Mouse (Mus musculus): Measurements from ENCODE around the gene Akap13.
A peak's percentile ranks its signal among the peaks of the same experiment; 100 is the strongest.

Gene Akap13

GRCm38 (mm10) chr7:75568883-75569282 lies 113.5 kb downstream of the Akap13 start:
- no peak for DNase-seq

GRCm38 (mm10) chr7:75570218-75570617 lies 114.9 kb downstream of the Akap13 start:
- DNase-seq, result no peak

DNA sequence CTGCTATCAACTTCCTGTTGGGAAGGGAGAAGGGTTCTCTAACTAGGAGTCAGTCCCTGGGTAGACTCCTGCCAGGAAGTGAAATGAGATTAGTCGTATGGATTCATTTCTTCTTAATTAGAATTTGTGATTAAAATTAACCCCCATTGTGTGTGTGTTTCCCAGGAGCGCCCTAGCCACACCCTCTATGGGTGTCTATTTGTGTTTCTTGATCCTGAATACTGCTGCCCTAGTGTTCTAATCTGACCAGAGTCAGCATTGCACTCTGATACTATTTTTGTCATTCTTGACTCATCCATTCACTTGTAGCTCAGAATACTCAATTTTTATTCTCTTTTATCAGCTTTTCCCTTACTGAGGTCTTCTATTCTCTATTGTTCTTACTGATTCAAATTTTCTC lies 115.7 kb downstream of the Akap13 start:
- DNase-seq, result no peak

GRCm38 (mm10) chr7:75572127-75572526 lies 116.8 kb downstream of the Akap13 start:
- no peak for DNase-seq

DNA sequence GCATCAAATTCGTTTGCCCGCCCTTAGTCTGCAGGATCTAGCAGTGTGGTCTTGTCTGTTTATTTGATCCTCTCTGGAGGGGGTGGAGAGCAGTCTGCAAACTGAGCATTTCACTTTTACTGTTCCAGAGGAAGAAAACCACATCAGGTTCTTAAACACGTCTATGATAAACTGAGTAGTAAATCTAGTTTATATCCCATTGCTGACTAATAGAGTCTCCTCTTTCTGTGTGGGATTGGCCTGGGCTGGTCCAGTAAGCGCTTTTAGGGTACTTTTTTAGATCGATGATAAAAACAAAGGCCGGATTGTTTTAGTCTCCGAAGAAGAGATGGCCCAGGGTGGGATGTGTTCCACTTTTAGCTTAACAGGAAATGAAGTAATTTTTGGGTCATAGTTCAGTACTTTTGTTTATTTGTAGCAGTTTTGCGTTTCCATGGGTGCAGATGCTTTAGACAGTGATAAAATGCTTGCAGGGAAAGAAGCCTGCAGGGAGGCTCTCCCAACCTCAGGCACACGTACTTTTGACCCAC lies 119.9 kb downstream of the Akap13 start:
- peak in 1 of 2 experiments; percentile 64 for DNase-seq

- no peak for DNase-seq
Observed at GRCm38 (mm10) chr7:75575800-75576585, 120.7 kb downstream of the Akap13 start.

- no peak for DNase-seq
Observed at GRCm38 (mm10) chr7:75576851-75577250, 121.5 kb downstream of the Akap13 start.

GRCm38 (mm10) chr7:75577353-75577752 lies 122.0 kb downstream of the Akap13 start:
- peak; percentile 62 to 64 for DNase-seq

- no peak for DNase-seq
Observed at GRCm38 (mm10) chr7:75578647-75579046, 123.3 kb downstream of the Akap13 start.

DNA sequence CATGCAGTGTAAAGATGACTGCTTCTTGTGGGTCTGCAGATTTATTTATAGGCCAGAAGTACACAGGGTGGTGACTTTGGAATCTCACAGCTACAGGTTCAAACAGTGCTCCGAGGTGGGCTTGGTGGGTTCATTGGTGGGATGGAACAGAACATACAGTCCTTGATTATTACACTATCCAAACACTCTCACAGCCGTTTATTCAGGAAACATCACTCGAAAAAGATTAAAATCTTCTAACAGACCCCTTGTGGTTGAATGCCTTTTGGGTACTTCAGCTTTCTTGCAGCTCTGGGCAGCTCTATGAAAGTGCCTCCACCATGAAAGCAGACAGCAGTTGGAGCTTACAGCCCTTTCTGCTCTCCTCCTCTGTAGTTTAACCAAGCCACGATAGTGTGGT lies 126.8 kb downstream of the Akap13 start:
- no peak for DNase-seq

- no peak for DNase-seq
Observed at GRCm38 (mm10) chr7:75584100-75584499, 128.8 kb downstream of the Akap13 start.

GRCm38 (mm10) chr7:75585409-75585808 lies 130.1 kb downstream of the Akap13 start:
- no peak for DNase-seq

- peak; percentile 51 to 60 for DNase-seq
Observed at GRCm38 (mm10) chr7:75586113-75586512, 130.8 kb downstream of the Akap13 start.

GRCm38 (mm10) chr7:75587727-75588126 lies 132.4 kb downstream of the Akap13 start:
- DNase-seq, result peak; percentile 52 to 72

- no peak for DNase-seq
Observed at GRCm38 (mm10) chr7:75589304-75589973, 134.1 kb downstream of the Akap13 start.

GRCm38 (mm10) chr7:75591961-75592360 lies 136.6 kb downstream of the Akap13 start:
- DNase-seq, result no peak

DNA sequence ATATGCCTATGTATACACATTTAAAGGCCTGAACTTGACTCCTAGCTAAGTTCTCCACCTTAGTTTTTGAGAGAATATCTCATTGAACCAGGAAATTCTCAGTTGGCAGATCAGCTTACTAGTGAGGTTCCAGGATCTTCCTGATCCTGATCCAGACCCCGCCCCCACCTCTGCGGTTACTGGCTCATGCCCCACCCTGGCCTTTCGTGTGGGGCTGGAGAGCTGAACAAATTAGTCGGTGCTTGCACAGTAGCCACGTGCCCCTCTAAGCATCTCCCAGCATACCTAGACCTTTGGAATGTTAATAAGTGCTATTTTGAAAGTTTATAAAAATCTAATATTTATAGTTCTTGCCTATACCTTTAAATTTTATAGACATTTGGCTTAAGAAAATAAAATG lies 139.5 kb downstream of the Akap13 start:
- DNase-seq, result peak; percentile 89 to 91

GRCm38 (mm10) chr7:75595268-75595667 lies 139.9 kb downstream of the Akap13 start:
- DNase-seq, result no peak

DNA sequence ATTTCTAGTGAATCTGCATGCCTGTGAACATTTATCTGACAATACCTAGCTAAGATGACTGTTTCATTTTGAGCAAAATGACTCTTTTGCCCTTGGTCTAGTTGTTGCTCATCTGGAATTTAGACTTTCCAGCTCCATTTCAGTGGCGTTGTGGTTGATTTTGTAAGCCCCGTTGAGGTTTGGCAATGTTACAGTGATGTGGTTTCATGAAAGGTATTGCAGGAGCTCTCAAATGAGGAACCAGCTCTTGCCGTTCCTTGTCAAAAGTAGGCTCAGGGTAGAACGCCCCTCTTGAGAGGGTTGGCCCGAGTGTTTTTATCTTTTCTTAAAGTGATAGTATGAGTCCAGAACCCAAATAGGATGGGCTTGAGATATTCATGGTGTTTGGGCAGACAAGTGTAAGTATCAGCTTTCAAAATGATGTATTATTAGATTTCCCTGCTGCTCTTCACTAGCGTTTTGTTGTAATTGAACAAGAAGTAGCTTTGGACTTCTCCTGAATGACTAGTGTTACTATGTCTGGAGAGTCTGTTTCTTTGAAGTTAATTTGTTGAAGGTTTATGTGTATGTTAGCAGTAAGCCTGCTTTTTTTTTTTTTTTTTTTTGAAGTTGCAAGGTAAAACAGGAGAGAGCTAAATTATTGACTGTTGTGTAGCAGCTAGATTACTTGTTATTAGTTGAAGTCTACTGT lies 140.9 kb downstream of the Akap13 start:
- peak; percentile 72 to 85 for DNase-seq

DNA sequence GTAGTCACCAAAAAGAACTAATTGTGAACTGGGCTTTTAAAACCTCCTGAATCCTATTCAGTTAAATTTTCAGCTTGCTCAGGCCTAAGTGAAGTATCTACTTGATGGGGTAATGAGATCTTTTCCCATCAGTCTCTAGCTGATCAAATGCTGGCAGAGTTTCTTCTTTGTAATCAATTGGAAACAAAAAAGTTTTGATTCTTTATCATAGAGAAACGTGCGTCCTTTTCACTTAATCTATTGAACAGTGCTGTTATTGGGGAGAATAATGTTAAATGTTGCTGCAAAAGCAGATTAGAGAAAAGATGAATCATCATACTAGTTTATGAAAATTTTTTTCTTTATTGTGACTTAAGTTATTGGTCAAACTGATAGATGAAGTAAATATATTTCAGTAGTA lies 142.5 kb downstream of the Akap13 start:
- DNase-seq, result no peak

DNA sequence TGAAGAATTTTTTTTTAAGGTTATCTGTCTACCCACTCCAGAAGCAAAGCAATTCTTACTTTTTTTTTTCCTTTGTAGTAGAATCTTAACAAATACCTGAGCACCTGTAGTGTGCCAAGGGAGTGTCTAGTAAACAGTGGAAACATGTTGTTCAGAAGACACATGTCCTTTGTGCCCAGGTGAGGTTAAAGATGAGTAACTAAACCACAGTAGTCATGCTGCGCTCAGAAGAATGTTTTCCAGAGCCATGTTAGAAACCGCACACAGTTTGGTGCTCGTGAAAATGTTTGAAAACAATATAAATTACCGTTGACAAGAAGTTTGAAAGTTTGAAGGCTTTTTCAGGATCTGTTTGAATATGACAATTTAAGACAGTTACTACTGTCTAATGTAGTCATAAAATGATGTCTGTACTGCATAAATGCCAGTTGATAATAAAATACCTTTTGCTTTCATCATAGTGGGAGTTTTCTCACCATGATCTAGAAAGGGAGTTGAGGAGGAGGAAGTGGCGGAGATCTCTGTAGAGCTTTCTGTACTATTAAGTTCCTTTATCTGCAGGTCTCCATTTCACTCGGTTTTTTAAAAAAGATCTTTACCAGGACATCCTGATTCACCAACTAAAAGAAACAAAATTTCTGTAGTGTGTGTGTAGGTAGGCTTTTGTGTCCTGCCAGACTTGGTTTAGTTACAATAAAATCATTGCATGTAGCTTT lies 145.2 kb downstream of the Akap13 start:
- no peak for DNase-seq

- DNase-seq, result no peak
Observed at GRCm38 (mm10) chr7:75607248-75607647, 151.9 kb downstream of the Akap13 start.

GRCm38 (mm10) chr7:75608716-75609115 lies 153.4 kb downstream of the Akap13 start:
- no peak for DNase-seq
